Mouse (Mus musculus) lung, postnatal 0 days (tissue): ENCODE measurements around the gene Chtop.
A peak's percentile ranks its signal among the peaks of the same experiment; 100 is the strongest.

Experiments
- CTCF ChIP-seq: IDR thresholded peaks from 2 replicates; pipeline ENCODE4 v1.5.1; 2016; ENCODE audit warnings: antibody characterized with exemption, mild to moderate bottlenecking
- EP300 ChIP-seq: IDR thresholded peaks from 2 replicates; pipeline ENCODE4 v1.6.1; 2016; ENCODE audit warnings: antibody characterized with exemption, mild to moderate bottlenecking, control low read depth

- TF ChIP-seq EP300: peak; percentile 59
- TF ChIP-seq CTCF: peak; percentile 90
Observed at GRCm38 (mm10) chr3:90466311-90466766, 43.0 kb downstream of the Chtop start.
